Mouse (Mus musculus) retina, postnatal 1 day (tissue): ENCODE data around the gene Hck.

Experiments used
- DNase-seq: peaks from one replicate; pipeline ENCODE4 v3.0.0-alpha.2; 2012

Hck gene

GRCm38 (mm10) chr2:153153033-153153450 is 44.8 kb downstream of the Hck start:
- no peak for DNase-seq

- DNase-seq: no peak
Measured at GRCm38 (mm10) chr2:153157270-153157669, 49.0 kb downstream of the Hck start.

- no peak for DNase-seq
Measured at GRCm38 (mm10) chr2:153160133-153160532, 51.9 kb downstream of the Hck start.

GRCm38 (mm10) chr2:153160844-153161683 is 52.8 kb downstream of the Hck start, which contains the start of gene Tm9sf4:
TSS of gene Tm9sf4 (plus strand) at chr2:153161303.
- DNase-seq: peak; percentile 95

- no peak for DNase-seq
Measured at GRCm38 (mm10) chr2:153161684-153162080, 53.4 kb downstream of the Hck start.

GRCm38 (mm10) chr2:153167136-153167535 is 58.9 kb downstream of the Hck start:
- no peak for DNase-seq

GRCm38 (mm10) chr2:153168134-153168820 is 60.0 kb downstream of the Hck start:
- DNase-seq: peak; percentile 27

- no peak for DNase-seq
Measured at GRCm38 (mm10) chr2:153170490-153171224, 62.4 kb downstream of the Hck start.

- no peak for DNase-seq
Measured at GRCm38 (mm10) chr2:153171966-153172365, 63.7 kb downstream of the Hck start.

- no peak for DNase-seq
Measured at GRCm38 (mm10) chr2:153175995-153176570, 67.8 kb downstream of the Hck start.

- DNase-seq: no peak
Measured at GRCm38 (mm10) chr2:153177188-153177587, 68.9 kb downstream of the Hck start.

- no peak for DNase-seq
Measured at GRCm38 (mm10) chr2:153179126-153179860, 71.0 kb downstream of the Hck start.

GRCm38 (mm10) chr2:153179961-153180360 is 71.7 kb downstream of the Hck start:
- DNase-seq: no peak

- DNase-seq: no peak
Measured at GRCm38 (mm10) chr2:153186176-153186591, 77.9 kb downstream of the Hck start.

GRCm38 (mm10) chr2:153187848-153188247 is 79.6 kb downstream of the Hck start:
- DNase-seq: no peak

- no peak for DNase-seq
Measured at GRCm38 (mm10) chr2:153191242-153191641, 83.0 kb downstream of the Hck start.

GRCm38 (mm10) chr2:153194255-153194654 is 86.0 kb downstream of the Hck start:
- no peak for DNase-seq

- no peak for DNase-seq
Measured at GRCm38 (mm10) chr2:153198485-153198884, 90.2 kb downstream of the Hck start.

- DNase-seq: no peak
Measured at GRCm38 (mm10) chr2:153199114-153199513, 90.8 kb downstream of the Hck start.
